Mouse (Mus musculus) mesoderm, embryonic 11.5 days (tissue): Measurements from ENCODE around the gene Cyb5r2.

ENCODE experiments used
- DNase-seq: peaks from one replicate; pipeline ENCODE4 v3.0.0-alpha.2; 2012; ENCODE audit warnings: low read depth, low spot score

Gene Cyb5r2

DNA sequence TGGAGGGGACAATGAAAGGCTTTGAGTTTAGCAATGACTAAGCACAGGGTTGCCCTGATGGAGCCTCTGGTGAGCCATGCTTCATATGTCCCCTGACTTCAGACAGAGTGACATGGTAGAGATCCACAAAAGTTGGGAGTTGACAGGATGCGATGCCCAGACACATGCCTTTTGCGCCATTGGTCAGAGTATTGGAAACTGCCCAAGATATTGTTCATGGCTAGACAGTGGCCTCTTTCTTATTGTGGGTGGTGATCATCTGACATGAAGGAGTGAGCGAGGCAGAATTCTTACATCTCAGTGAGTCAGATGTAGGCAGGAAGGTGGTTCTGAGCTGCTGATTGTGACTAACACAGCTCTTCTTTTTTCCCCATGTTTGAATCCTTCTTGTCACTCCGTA, 35.3 kb downstream of the Cyb5r2 start:
- no peak for DNase-seq

DNA sequence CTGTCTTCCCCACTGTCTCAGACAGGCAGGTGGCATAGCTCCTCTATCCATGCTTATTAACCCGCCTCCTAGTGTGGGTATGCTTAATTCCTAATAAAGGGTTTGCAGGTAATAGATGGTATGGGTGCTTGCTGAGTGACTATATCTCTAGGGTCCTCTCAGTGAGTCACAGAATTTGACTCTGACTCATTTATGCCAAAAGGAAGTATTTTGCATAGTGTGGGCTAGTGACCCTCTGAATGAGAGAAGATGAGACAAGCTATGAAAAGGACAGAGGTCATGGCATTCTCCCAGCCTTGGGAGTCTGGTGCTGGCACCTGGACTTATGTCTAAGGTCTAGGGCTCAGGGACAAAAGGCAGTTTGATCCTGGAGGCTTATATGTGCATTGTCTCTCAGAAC, 37.1 kb downstream of the Cyb5r2 start:
- no peak for DNase-seq

DNA sequence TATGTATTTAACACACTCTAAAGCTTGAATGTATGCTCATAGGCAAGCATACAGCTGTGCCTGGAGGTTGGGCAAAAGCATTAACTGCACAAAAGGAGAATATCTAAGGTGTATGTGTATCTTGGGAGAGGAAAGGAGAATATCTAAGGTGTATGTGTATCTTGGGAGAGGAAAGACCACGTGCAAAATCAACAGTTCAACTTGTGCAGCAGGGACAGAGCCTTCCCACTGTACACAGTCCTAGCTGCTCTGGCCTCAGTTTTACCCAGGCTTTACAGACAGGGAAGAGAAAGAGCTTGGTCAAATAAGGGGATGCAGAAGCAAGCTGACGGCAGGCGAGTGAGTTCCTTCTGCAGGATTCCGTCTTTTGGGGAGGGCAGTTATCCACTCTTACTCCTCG, 43.8 kb downstream of the Cyb5r2 start:
- DNase-seq, result no peak

DNA sequence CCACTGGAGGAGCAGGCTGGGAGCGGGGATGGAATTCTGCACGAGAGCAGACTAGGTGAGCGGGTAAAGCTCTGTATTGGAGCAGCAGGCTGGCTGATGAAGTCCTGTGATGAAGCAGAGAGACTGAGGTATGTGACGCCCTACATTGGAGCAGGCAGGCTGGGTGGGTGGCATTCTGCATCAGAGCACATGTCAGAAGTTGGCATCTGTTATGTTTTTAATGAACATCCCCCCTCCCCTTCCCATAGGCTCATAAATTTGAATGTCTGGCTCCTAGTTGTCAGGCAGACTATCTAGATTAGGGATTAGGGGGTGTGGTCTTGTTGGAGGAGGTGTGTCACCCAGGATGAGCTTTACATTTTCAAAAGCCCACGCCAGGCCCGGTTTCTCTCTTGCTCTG, 45.1 kb downstream of the Cyb5r2 start:
- DNase-seq, result no peak

DNA sequence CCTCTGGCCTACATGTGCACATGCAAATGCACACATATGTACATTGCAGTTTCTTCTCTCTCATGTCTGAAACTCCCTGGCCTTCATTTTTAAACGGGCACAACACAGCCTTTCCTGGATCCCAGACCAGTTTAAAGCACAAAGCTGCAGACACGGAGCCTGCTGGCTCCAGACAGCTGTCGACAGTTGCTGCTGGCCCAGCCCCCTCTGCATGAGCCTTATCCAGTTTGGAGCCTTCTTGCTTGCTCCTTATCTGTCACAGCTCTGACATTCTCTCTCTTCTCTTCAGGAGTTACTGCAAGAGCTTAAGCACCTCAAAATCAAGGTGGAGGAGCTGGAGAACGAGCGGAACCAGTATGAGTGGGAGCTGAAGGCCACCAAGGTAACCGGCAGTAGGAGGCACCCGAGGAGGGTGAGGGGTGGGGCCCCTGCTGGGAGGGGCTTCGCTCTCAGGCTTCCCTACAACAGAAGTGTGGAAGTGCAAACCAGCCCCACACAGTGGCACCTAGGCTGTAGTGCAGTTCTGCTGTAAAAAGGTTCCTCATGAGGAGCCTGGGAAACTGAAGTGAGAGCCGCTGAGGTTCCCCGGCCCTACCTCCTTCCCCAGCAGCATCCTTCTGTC, 49.2 kb downstream of the Cyb5r2 start:
- peak; percentile 80 for DNase-seq

DNA sequence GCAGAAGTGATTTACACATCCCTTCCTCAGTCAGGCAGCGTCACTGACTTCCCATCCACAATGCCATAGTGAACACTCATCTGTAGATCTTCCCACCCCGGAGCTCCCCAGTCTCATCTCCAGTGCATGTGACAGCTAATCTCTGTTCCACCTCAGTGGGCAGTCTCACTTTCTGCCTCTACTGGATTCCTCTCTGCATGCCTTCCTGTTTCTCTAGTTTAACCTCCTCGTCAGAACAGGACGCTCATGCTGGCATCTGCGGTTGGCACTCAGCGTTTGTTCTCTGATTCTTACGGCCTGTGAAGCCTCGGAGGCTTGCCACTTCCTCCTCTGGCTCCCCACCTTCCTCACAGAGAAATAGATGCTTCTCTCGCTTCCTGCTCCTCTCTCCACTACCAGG, 50.2 kb downstream of the Cyb5r2 start:
- no peak for DNase-seq

DNA sequence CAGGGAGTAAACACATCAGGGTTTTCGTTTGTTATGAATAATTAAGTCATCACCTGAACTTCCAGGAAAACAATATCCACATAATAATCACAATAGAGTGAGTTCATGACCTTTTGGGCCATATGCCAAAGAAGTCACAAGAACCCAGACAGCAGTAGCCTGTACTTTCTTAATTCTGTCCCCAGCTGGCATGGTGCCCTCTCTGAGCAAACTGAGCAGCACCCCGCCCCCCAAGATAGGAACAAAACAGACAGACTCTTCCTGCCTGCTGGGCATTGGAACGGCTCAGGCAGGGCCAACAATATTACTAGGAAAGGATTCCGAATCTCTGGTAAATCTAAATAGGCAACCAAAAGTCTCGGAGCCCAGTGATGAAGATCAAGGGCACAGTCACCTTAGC, 51.9 kb downstream of the Cyb5r2 start:
- no peak for DNase-seq

DNA sequence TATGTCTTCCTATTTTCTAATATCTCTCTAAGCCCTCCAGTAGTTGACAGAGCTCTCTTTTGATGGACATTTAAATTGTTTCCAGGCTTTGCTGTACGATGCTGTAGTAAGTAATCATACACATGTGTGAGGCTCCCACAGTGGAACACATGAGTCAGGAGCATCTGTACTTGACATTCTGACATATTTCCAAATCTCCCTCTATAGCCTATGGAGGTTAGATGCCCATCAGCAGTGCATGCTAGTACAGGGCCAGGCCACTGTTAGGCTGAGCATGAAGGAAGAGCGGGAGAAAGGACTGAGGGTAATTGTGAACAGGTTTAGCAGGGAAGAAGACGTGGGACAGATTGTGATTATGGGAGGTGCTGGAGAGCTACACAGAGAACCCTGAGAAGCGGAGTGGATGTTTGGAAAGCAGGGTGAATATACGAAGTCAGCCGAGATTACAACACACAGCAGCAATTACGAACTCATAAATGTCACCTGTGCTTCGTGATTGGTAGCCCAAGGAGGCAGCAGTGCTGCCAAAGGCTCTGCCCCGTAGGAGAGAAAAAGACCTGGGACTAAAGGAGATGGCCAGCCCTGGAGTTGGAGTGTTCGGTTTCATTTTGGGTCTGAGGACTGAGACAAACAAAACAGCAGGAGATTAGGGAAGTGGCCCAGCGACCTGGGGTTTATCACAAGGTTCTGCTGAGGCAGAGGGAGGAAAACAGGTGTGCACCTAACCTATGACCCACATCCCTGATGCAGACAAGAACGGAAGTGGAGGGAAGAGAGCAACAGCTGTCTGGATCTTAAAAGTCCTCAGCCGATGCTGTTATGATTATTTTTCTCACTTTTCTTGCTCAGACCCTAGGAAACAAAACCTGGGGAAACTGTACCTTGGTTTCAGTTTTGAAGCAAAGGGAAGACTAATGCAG, 55.1 kb downstream of the Cyb5r2 start:
- no peak for DNase-seq

DNA sequence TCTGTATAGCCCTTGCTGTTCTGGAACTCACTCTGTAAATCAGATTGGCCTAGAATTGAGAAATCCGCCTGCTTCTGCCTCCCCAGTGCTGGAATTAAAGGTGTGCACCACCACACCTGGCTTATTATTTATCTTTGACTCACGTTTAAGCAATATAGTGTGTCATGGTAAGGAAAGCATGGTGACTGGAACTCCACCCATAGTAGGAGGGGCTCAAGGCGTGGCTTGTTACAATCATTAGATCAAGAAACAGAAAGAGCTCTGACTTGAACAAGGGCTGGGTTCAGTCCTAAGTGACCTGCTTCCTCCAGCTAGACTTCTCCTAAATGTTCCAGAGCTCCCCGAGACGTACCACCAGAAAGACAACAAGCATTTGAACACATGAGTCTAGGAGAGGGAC, 57.2 kb downstream of the Cyb5r2 start:
- no peak for DNase-seq

DNA sequence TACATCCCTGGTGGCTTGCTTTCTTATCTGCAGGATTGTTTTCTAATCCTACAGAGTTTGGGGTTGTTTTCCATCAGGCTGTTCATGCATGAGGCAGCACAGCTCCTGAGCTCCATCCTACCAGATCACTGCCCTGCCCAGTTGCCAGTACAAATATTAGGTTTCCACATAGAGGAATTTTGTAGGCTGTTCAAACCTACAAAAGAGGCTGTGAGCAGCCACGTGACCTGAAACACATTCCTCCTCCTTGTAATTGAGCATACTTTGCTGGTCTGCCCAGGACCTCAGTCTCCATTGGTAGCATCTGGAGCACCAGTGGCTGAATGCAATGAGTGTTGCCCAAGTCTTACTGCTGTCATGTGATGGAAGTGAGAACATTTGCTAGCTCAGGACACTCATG, 57.9 kb downstream of the Cyb5r2 start:
- no peak for DNase-seq
